Mouse (Mus musculus): ENCODE results near the gene Neurod2. TPM values are rescaled to one million over a fixed set of nuclear protein-coding genes. Genes with fewer than 3 reads are reported as not detected.

Neurod2 gene
- 57.4 and 68.4 TPM in 2 replicates for polyA plus RNA-seq (2012; rRNA removed)

DNA sequence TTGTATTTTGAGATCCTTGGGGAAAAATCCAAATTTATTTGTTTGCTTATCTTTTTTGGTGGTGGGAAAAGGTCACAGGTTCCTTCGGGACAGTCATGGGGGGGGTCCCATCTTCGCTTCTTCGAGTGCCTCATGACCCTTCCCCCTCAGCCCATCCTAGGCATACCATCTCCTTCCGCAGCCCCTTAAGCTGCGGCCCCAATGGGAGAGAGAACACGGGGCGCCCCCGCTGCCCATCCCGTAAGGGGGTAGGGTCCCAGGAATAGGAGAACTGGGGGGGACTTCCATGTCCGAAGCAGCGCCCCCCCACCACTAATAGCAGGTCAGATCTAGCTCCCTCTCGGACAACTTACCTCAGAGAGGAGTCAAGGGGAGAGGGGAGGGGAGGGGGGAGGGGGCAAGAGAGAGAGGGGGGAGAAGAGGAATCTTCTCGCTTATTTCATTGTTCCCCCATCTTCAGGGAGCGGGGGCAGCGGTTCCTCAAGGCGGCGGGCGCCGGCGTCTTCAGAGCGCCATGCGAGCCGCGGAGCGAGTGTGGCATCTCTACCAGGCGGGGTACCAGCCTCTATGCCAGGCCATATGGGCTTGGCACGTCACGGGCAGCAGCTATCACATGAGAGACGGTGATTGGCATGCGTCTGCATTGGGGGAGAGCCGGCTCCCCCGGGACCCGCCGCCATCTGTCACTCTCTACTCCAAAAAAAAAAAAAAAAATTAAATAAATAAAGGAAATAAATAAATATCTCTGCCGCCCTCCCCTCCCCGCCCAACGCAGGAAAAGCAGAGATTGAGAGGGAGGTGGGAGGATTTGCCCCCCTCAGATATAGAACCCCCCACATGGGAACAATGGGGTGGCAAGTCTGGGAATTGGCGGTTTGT is at the start of gene Neurod2:
TSS of gene Neurod2 (minus strand) at position 568 of the 879 bp plus-strand sequence.
- Histone ChIP-seq H3K27ac (ENCODE audit: insufficient read depth, low read length) (peak within 1 kb of the TSS; percentile 99), H3K4me3 (replicated peaks; ENCODE audit: insufficient read depth, low read depth, low read length) (peak within 1 kb of the TSS; percentile 93), H3K4me1 (ENCODE audit: control insufficient read depth, insufficient read depth, low read length) (peaks cover 43% of the 10 kb centered on the region), H3K27me3 (ENCODE audit: control insufficient read depth, insufficient read depth, low read length) (no peaks in the 10 kb centered on the region)
- 1% methylated on average over 38 of the region's 38 CpGs for WGBS
- peak; percentile 94 to 97 for DNase-seq
- peak; percentile 97 for TF ChIP-seq POLR2A (IDR thresholded peaks at IDR 0.05; ENCODE audit: borderline replicate concordance, insufficient read depth, low read length)
- TF ChIP-seq CTCF (IDR thresholded peaks at IDR 0.05; ENCODE audit: borderline replicate concordance, insufficient read depth, low read depth, low read length), result no peak

- H3K27ac ChIP-seq (ENCODE audit: insufficient read depth, low read length), result no peak overlapping the region
Measured at GRCm38 (mm10) chr11:98377787-98378186, 48.3 kb upstream of the Neurod2 start.

DNA sequence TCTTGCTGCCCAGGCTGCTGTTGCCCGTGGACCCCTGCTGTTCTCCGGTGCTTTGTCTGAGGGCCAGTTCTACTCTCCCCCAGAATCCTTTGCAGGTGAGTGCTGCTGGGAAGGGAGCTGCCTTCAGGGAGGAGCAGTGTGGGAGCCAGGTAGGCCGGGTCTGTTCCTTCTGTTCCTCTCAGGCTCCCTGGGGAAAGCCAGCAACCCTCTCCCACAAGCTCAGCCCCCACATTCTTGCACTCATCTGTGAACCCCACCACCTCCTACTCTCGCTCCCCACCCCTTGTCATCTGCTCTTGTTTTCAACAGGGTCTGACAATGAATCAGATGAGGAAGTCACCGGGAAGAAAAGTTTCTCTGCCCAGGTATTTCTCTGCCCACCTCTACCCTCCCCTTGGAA is 47.3 kb upstream of the Neurod2 start:
- WGBS, result 63% methylated on average over 5 of the region's 5 CpGs
- H3K27me3 ChIP-seq (ENCODE audit: control insufficient read depth, insufficient read depth, low read length), result no peaks in the 10 kb centered on the region
- no peak for DNase-seq
- TF ChIP-seq CTCF (IDR thresholded peaks at IDR 0.05; ENCODE audit: borderline replicate concordance, insufficient read depth, low read depth, low read length), result no peak
- H3K4me1 ChIP-seq (ENCODE audit: control insufficient read depth, insufficient read depth, low read length), result peaks cover 19% of the 10 kb centered on the region
- H3K4me3 ChIP-seq (replicated peaks; ENCODE audit: insufficient read depth, low read depth, low read length), result no peak overlapping the region
- H3K27ac ChIP-seq (ENCODE audit: insufficient read depth, low read length), result no peak overlapping the region

More at GRCm38 (mm10) chr11:98377787-98378186, 48.3 kb upstream of the Neurod2 start:
- H3K27me3 ChIP-seq (ENCODE audit: control insufficient read depth, insufficient read depth, low read length), result no peaks in the 10 kb centered on the region
- no peak overlapping the region for H3K4me3 ChIP-seq (replicated peaks; ENCODE audit: insufficient read depth, low read depth, low read length)
- WGBS, result 36% methylated on average over 11 of the region's 11 CpGs
- peaks cover 19% of the 10 kb centered on the region for H3K4me1 ChIP-seq (ENCODE audit: control insufficient read depth, insufficient read depth, low read length)
- no peak for DNase-seq
- no peak for TF ChIP-seq CTCF (IDR thresholded peaks at IDR 0.05; ENCODE audit: borderline replicate concordance, insufficient read depth, low read depth, low read length)
- no peak for TF ChIP-seq POLR2A (IDR thresholded peaks at IDR 0.05; ENCODE audit: borderline replicate concordance, insufficient read depth, low read length)

DNA sequence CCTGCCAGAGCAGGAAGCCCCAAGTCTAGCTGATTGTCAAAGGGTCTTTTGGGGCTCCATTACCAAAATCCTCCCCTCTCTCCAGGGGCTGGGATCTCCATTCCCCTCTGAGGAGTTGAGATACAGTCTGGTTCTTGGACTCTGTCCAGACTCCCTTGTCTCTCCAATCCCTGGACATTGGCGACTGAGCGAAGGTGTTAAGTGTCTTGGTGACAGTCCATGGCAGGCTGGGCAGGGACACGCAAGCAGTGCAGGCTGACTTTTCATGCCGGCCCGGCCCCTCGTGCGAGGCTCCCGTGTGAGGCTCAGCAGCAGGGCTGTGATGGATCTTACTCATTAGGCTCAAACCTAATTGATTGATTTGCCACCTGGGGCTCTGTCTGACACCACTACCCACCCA is 44.8 kb upstream of the Neurod2 start:
- 30% methylated on average over 8 of the region's 8 CpGs for WGBS
- no peak for TF ChIP-seq POLR2A (IDR thresholded peaks at IDR 0.05; ENCODE audit: borderline replicate concordance, insufficient read depth, low read length)
- no peak for TF ChIP-seq CTCF (IDR thresholded peaks at IDR 0.05; ENCODE audit: borderline replicate concordance, insufficient read depth, low read depth, low read length)
- DNase-seq, result no peak

GRCm38 (mm10) chr11:98373244-98373643 is 43.8 kb upstream of the Neurod2 start:
- Histone ChIP-seq H3K27ac (ENCODE audit: insufficient read depth, low read length) (no peak overlapping the region), H3K4me1 (ENCODE audit: control insufficient read depth, insufficient read depth, low read length) (peaks cover 29% of the 10 kb centered on the region), H3K4me3 (replicated peaks; ENCODE audit: insufficient read depth, low read depth, low read length) (no peak overlapping the region), H3K27me3 (ENCODE audit: control insufficient read depth, insufficient read depth, low read length) (no peaks in the 10 kb centered on the region)
- 91% methylated on average over 6 of the region's 6 CpGs for WGBS
- TF ChIP-seq POLR2A (IDR thresholded peaks at IDR 0.05; ENCODE audit: borderline replicate concordance, insufficient read depth, low read length) (no peak), CTCF (IDR thresholded peaks at IDR 0.05; ENCODE audit: borderline replicate concordance, insufficient read depth, low read depth, low read length) (no peak)
- DNase-seq, result no peak

More for the DNA sequence above, 44.8 kb upstream of the Neurod2 start:
- Histone ChIP-seq H3K4me3 (replicated peaks; ENCODE audit: insufficient read depth, low read depth, low read length) (no peak overlapping the region), H3K27ac (ENCODE audit: insufficient read depth, low read length) (no peak overlapping the region), H3K4me1 (ENCODE audit: control insufficient read depth, insufficient read depth, low read length) (peaks cover 23% of the 10 kb centered on the region), H3K27me3 (ENCODE audit: control insufficient read depth, insufficient read depth, low read length) (no peaks in the 10 kb centered on the region)

GRCm38 (mm10) chr11:98372406-98372805 is 43.0 kb upstream of the Neurod2 start:
- TF ChIP-seq POLR2A (IDR thresholded peaks at IDR 0.05; ENCODE audit: borderline replicate concordance, insufficient read depth, low read length), result no peak
- peak; percentile 87 for TF ChIP-seq CTCF (IDR thresholded peaks at IDR 0.05; ENCODE audit: borderline replicate concordance, insufficient read depth, low read depth, low read length)
- Histone ChIP-seq H3K4me3 (replicated peaks; ENCODE audit: insufficient read depth, low read depth, low read length) (no peak overlapping the region), H3K27ac (ENCODE audit: insufficient read depth, low read length) (no peak overlapping the region), H3K27me3 (ENCODE audit: control insufficient read depth, insufficient read depth, low read length) (no peaks in the 10 kb centered on the region), H3K4me1 (ENCODE audit: control insufficient read depth, insufficient read depth, low read length) (peaks cover 33% of the 10 kb centered on the region)
- peak; percentile 56 to 64 for DNase-seq
- 12% methylated on average over 2 of the region's 2 CpGs for WGBS

DNA sequence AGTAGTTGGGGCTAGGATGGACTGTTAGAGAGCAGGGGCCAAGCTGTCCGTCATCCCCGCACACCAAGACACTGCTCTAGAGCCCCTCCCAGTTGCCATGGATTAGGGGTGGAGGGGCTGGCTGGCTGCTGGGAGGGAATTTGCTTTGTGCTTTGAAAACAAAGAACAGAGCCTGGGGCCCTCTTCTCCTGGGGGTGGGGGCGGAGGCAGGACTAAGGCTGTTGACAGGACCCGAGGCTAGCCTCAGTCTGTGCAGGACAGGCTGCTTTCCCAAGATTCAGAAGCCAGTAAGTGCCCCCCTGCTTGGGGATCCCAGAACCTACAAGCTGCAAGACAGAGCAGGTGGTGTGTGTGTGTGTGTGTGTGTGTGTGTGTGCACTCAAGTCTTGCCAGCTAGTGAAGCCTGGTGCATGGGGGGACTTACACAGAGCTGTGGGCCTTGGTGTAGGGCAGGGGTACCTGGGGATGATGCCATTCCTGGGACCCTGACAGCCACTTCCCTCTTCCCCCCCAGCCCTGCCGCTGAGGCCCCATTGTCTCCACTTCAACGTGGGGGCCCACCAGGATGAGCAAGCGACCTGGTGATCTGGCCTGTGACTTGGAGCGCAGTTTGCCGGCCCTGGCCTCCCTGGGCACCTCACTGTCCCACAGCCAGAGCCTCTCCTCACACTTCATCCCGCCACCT is 42.2 kb upstream of the Neurod2 start:
- Histone ChIP-seq H3K27ac (ENCODE audit: insufficient read depth, low read length) (no peak overlapping the region; the same call in 1 of the 2 replicates), H3K4me3 (replicated peaks; ENCODE audit: insufficient read depth, low read depth, low read length) (no peak overlapping the region), H3K4me1 (ENCODE audit: control insufficient read depth, insufficient read depth, low read length) (peaks cover 36% of the 10 kb centered on the region), H3K27me3 (ENCODE audit: control insufficient read depth, insufficient read depth, low read length) (no peaks in the 10 kb centered on the region)
- DNase-seq, result no peak
- WGBS, result 57% methylated on average over 10 of the region's 10 CpGs
- TF ChIP-seq CTCF (IDR thresholded peaks at IDR 0.05; ENCODE audit: borderline replicate concordance, insufficient read depth, low read depth, low read length) (no peak), POLR2A (IDR thresholded peaks at IDR 0.05; ENCODE audit: borderline replicate concordance, insufficient read depth, low read length) (no peak)

Data from cerebellum, adult 2 months (tissue).